Mouse (Mus musculus): ENCODE measurements around the gene Mmp15. TPM values are rescaled to one million over a fixed set of nuclear protein-coding genes. Genes with fewer than 3 reads are reported as not detected.

Mmp15 gene
- polyA plus RNA-seq, 2 experiments, result 0.43 to 0.64 TPM

DNA sequence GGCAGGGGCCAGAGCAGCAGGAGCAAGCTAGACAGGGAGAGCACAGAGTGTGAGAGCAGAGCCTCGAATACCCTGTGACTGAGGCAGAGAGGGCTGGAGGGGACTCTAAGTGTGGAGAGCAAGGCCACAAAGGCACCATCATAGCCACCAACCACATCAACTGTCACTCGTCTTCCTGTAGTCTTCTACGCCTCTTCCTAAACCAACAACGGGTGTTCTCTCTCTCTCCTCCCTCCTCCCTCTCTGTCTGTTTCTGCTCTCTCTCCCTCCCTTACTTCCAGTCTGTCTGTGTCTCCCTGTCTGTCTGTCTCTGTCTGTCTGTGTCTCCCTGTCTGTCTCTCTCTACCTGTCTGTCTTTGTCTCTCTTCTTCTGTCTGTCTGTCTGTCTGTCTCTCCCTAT is 38.2 kb downstream of the Mmp15 start:
- H3K27ac ChIP-seq, result no peak overlapping the region
- no peaks in the 10 kb centered on the region for H3K36me3 ChIP-seq (replicated peaks; ENCODE audit: control insufficient read depth, insufficient read depth, low read depth)
- no peak overlapping the region for H3K9ac ChIP-seq (replicated peaks)
- ATAC-seq (ENCODE audit: insufficient read depth) (no peak), DNase-seq (ENCODE audit: low read depth in 3 of 3, low spot score in 3 of 3) (no peak)
- H3K9me3 ChIP-seq (ENCODE audit: control insufficient read depth, low read length), result no peaks in the 10 kb centered on the region
- no peak for TF ChIP-seq CTCF (IDR thresholded peaks at IDR 0.05; ENCODE audit: low read depth)
- no peak for TF ChIP-seq EP300 (IDR thresholded peaks at IDR 0.05; ENCODE audit: low read depth)
- H3K4me1 ChIP-seq (replicated peaks; ENCODE audit: control insufficient read depth in 2 of 2, insufficient read depth in 2 of 2, low read length in 1 of 2), result peaks cover 0 to 4% of the 10 kb centered on the region in 2 experiments; a peak in 1 of 4 replicates
- no peaks in the 10 kb centered on the region for H3K27me3 ChIP-seq (ENCODE audit: control insufficient read depth, insufficient read depth, low read length)
- no peak overlapping the region for H3K4me2 ChIP-seq (ENCODE audit: low read depth)
- no peak overlapping the region for H3K4me3 ChIP-seq (ENCODE audit: insufficient read depth in 1 of 2, low read depth in 2 of 2, low read length in 2 of 2)
- 12% methylated on average over 4 of the region's 4 CpGs for WGBS (ENCODE audit: insufficient replicate concordance)

DNA sequence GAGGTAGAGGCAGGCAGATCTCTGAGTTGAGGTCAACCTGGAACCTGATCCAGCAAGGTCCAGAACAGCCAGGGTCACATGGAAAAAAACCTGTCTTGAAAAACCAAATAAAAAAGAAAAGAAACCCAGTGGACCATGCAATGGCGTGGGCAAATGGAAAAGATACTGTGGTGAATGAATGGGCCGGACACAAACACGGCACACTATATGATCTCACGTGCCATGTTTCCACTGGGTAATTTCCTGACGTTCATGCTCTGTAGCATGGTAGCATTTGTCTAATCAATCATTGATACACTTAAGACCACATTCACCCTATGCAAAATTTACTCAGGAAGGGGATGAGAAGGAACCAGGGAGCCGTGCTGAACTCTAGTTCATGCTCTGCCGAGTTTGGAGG is 39.0 kb downstream of the Mmp15 start:
- H3K4me1 ChIP-seq (replicated peaks; ENCODE audit: control insufficient read depth in 2 of 2, insufficient read depth in 2 of 2, low read length in 1 of 2), result peaks cover 0 to 4% of the 10 kb centered on the region in 2 experiments; a peak in 1 of 4 replicates
- TF ChIP-seq CTCF (IDR thresholded peaks at IDR 0.05; ENCODE audit: low read depth), result no peak
- TF ChIP-seq EP300 (IDR thresholded peaks at IDR 0.05; ENCODE audit: low read depth), result no peak
- ATAC-seq (ENCODE audit: insufficient read depth), result no peak
- no peak overlapping the region for H3K4me3 ChIP-seq (ENCODE audit: insufficient read depth in 1 of 2, low read depth in 2 of 2, low read length in 2 of 2)
- WGBS (ENCODE audit: insufficient replicate concordance), result 64% methylated on average over 7 of the region's 7 CpGs
- H3K9ac ChIP-seq (replicated peaks), result no peak overlapping the region
- H3K27ac ChIP-seq, result no peak overlapping the region
- no peaks in the 10 kb centered on the region for H3K27me3 ChIP-seq (ENCODE audit: control insufficient read depth, insufficient read depth, low read length)
- no peaks in the 10 kb centered on the region for H3K9me3 ChIP-seq (ENCODE audit: control insufficient read depth, low read length)
- H3K36me3 ChIP-seq (replicated peaks; ENCODE audit: control insufficient read depth, insufficient read depth, low read depth), result no peaks in the 10 kb centered on the region
- no peak for DNase-seq (ENCODE audit: low read depth in 3 of 3, low spot score in 3 of 3)
- H3K4me2 ChIP-seq (ENCODE audit: low read depth), result no peak overlapping the region

DNA sequence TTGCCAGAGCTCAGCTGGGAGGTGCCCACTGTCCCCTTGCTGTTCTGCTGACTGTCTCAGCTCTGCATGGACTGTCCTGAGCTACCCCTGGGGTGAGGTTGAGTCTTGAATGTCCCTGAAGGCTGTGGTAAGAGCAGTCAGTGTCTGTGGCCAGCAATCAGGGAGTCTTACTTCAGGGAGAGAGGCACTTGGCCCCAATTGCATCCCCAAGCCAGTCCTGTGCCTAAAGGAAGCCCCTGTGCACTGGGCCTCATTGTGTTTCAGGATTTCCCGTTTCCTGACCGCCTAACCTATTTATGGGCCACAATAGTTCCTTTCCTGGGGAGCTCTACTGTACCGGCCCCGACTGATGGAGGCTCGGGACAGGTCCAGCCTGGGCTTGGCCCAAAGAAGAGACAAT is 40.5 kb downstream of the Mmp15 start:
- DNase-seq (ENCODE audit: low read depth in 3 of 3, low spot score in 3 of 3) (no peak), ATAC-seq (ENCODE audit: insufficient read depth) (no peak)
- H3K4me2 ChIP-seq (ENCODE audit: low read depth), result no peak overlapping the region
- H3K9me3 ChIP-seq (ENCODE audit: control insufficient read depth, low read length), result no peaks in the 10 kb centered on the region
- no peak overlapping the region for H3K4me3 ChIP-seq (ENCODE audit: insufficient read depth in 1 of 2, low read depth in 2 of 2, low read length in 2 of 2)
- 18% methylated on average over 5 of the region's 5 CpGs for WGBS (ENCODE audit: insufficient replicate concordance)
- H3K27ac ChIP-seq, result no peak overlapping the region
- no peaks in the 10 kb centered on the region for H3K27me3 ChIP-seq (ENCODE audit: control insufficient read depth, insufficient read depth, low read length)
- peaks cover 0 to 4% of the 10 kb centered on the region in 2 experiments; a peak in 1 of 4 replicates for H3K4me1 ChIP-seq (replicated peaks; ENCODE audit: control insufficient read depth in 2 of 2, insufficient read depth in 2 of 2, low read length in 1 of 2)
- no peak overlapping the region for H3K9ac ChIP-seq (replicated peaks)
- TF ChIP-seq EP300 (IDR thresholded peaks at IDR 0.05; ENCODE audit: low read depth) (no peak), CTCF (IDR thresholded peaks at IDR 0.05; ENCODE audit: low read depth) (no peak)
- no peaks in the 10 kb centered on the region for H3K36me3 ChIP-seq (replicated peaks; ENCODE audit: control insufficient read depth, insufficient read depth, low read depth)

DNA sequence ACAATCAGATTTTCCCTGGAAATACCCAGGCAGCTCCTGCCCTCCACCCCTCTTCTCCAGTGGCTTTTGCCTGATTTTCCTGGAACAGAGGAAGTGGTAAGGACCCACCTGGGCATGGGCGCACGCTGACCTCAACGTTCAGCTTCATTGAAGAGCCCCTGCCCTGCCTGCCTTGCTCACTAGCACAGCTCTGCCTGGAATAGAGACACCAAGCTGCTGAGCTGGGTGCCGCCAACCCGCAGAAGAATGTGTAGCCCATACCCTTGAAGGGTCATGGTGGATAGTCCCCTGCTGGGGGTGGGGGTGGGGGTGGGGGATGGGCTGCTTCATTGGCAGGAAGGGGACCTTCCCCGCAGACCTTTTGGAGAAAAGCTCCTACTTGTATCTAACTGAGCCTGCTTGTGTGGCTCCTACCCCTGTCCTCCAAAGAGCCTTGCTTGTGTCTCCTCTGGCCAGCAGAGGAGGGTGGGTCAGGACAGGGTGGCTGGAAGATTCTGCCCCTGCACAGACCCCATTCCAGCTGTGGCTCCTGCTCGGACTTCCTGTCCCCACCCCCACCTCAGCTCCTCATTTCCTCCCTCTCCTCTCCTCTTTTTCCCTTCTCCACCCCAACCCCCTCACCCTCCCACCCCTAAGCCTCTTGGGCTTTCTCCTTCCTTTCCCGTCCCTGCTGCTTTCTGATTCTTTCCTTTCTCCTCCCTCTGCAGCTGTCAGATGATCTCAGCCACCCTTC is 43.3 kb downstream of the Mmp15 start:
- Histone ChIP-seq H3K9me3 (ENCODE audit: control insufficient read depth, low read length) (no peaks in the 10 kb centered on the region), H3K4me1 (replicated peaks; ENCODE audit: control insufficient read depth in 2 of 2, insufficient read depth in 2 of 2, low read length in 1 of 2) (peaks cover 0 to under 1% of the 10 kb centered on the region in 2 experiments; a peak in 1 of 4 replicates), H3K27me3 (ENCODE audit: control insufficient read depth, insufficient read depth, low read length) (no peaks in the 10 kb centered on the region), H3K9ac (replicated peaks) (no peak overlapping the region), H3K4me3 (ENCODE audit: insufficient read depth in 1 of 2, low read depth in 2 of 2, low read length in 2 of 2) (no peak overlapping the region), H3K27ac (no peak overlapping the region), H3K36me3 (replicated peaks; ENCODE audit: control insufficient read depth, insufficient read depth, low read depth) (no peaks in the 10 kb centered on the region), H3K4me2 (ENCODE audit: low read depth) (no peak overlapping the region)
- ATAC-seq (ENCODE audit: insufficient read depth) (no peak), DNase-seq (ENCODE audit: low read depth in 3 of 3, low spot score in 3 of 3) (no peak)
- 19% methylated on average over 8 of the region's 8 CpGs for WGBS (ENCODE audit: insufficient replicate concordance)
- TF ChIP-seq CTCF (IDR thresholded peaks at IDR 0.05; ENCODE audit: low read depth) (no peak), EP300 (IDR thresholded peaks at IDR 0.05; ENCODE audit: low read depth) (no peak)

DNA sequence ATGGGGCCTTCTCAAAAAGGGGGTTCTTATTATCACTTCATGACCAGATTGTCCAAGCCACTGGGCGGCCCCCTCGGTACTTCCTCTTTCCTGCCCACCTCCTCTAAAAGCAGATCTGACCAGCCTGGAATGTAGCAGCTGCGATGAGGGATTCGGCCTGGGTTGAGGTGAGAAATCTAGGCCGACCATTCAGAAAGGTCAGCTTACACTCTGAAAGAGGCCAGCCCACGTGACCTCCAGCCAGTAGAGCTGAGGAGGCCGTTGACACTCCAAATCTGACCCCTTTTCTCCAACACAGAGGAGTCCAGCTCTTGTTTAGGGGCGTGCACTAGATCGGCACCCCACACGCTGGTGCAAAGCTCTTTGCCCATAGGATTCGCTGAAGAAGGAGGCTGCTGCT is 44.7 kb downstream of the Mmp15 start:
- no peaks in the 10 kb centered on the region for H3K4me1 ChIP-seq (replicated peaks; ENCODE audit: control insufficient read depth in 2 of 2, insufficient read depth in 2 of 2, low read length in 1 of 2)
- no peak overlapping the region for H3K4me3 ChIP-seq (ENCODE audit: insufficient read depth in 1 of 2, low read depth in 2 of 2, low read length in 2 of 2)
- H3K27ac ChIP-seq, result no peak overlapping the region
- H3K27me3 ChIP-seq (ENCODE audit: control insufficient read depth, insufficient read depth, low read length), result no peaks in the 10 kb centered on the region
- 29% methylated on average over 11 of the region's 11 CpGs for WGBS (ENCODE audit: insufficient replicate concordance)
- no peak for DNase-seq (ENCODE audit: low read depth in 3 of 3, low spot score in 3 of 3)
- H3K4me2 ChIP-seq (ENCODE audit: low read depth), result no peak overlapping the region
- ATAC-seq (ENCODE audit: insufficient read depth), result no peak
- H3K9ac ChIP-seq (replicated peaks), result no peak overlapping the region
- no peaks in the 10 kb centered on the region for H3K9me3 ChIP-seq (ENCODE audit: control insufficient read depth, low read length)
- no peak for TF ChIP-seq CTCF (IDR thresholded peaks at IDR 0.05; ENCODE audit: low read depth)
- TF ChIP-seq EP300 (IDR thresholded peaks at IDR 0.05; ENCODE audit: low read depth), result no peak
- H3K36me3 ChIP-seq (replicated peaks; ENCODE audit: control insufficient read depth, insufficient read depth, low read depth), result no peaks in the 10 kb centered on the region
